Mouse (Mus musculus) mouse embryonic stem cell (cell line): ENCODE results near the gene Poc1b.

Source experiments
- in situ Hi-C, 2 experiments: fragments of 300-500 bp; cut with MboI; formaldehyde crosslinking; loops; 1 replicate in 1 of 2; 3 replicates in 1 of 2; pipeline ENCODE4 v1.14.3; 2019 to 2020; ENCODE audit warnings: low sequenced_read_pairs in 2 of 2, low pct_unique_long_range_greater_than_20kb in 1 of 2, mixed read lengths in 1 of 2; ENCODE audit not compliant: unreplicated experiment in 1 of 2

Gene Poc1b

GRCm38 (mm10) chr10:99237205-99237832, 130.5 kb downstream of the Poc1b start:
- in situ Hi-C loops: no loop called here

- in situ Hi-C loops: no loop called here
Observed at GRCm38 (mm10) chr10:99238537-99238936, 131.7 kb downstream of the Poc1b start.

- in situ Hi-C loops: no loop called here
Observed at GRCm38 (mm10) chr10:99241284-99241828, 134.5 kb downstream of the Poc1b start.

- in situ Hi-C loops: no loop called here
Observed at GRCm38 (mm10) chr10:99241829-99242711, 135.2 kb downstream of the Poc1b start.

- in situ Hi-C loops: no loop called here
Observed at GRCm38 (mm10) chr10:99242721-99243120, 135.9 kb downstream of the Poc1b start.

- in situ Hi-C loops: no loop called here
Observed at GRCm38 (mm10) chr10:99243907-99244489, 137.2 kb downstream of the Poc1b start.

- in situ Hi-C loops: no loop called here
Observed at GRCm38 (mm10) chr10:99244655-99245260, 137.9 kb downstream of the Poc1b start.

GRCm38 (mm10) chr10:99246797-99247508, 140.1 kb downstream of the Poc1b start:
- in situ Hi-C loops: no loop called here
